Mouse (Mus musculus): ENCODE results near the gene Hykk. TPM values are rescaled to one million over a fixed set of nuclear protein-coding genes. Genes with fewer than 3 reads are reported as not detected.

Hykk gene
- polyA plus RNA-seq, 1 experiment from 2014 or later, result 2.5 TPM

GRCm38 (mm10) chr9:54982401-54982800 lies 65.3 kb downstream of the Hykk start:
- H3K4me3 ChIP-seq, result peak overlapping the region; percentile 48
- 7% methylated on average over 7 of the region's 7 CpGs for WGBS

GRCm38 (mm10) chr9:54990362-54990761 lies 73.3 kb downstream of the Hykk start:
- Histone ChIP-seq H3K4me3 (no peak overlapping the region), H3K27ac (replicated peaks) (no peak overlapping the region), H3K9me3 (no peaks in the 10 kb centered on the region), H3K4me2 (no peak overlapping the region), H3K4me1 (replicated peaks) (no peaks in the 10 kb centered on the region), H3K27me3 (no peaks in the 10 kb centered on the region), H3K36me3 (no peaks in the 10 kb centered on the region), H3K9ac (no peak overlapping the region)
- WGBS, result 81% methylated on average over 3 of the region's 3 CpGs
- no peak for ATAC-seq (ENCODE audit: low FRiP score, low read depth)

More at GRCm38 (mm10) chr9:54982401-54982800, 65.3 kb downstream of the Hykk start:
- Histone ChIP-seq H3K4me2 (peak overlapping the region; percentile 85), H3K27me3 (peaks cover 14% of the 10 kb centered on the region), H3K27ac (replicated peaks) (no peak overlapping the region), H3K4me1 (replicated peaks) (peaks cover 30% of the 10 kb centered on the region), H3K9me3 (no peaks in the 10 kb centered on the region), H3K9ac (no peak overlapping the region), H3K36me3 (no peaks in the 10 kb centered on the region)
- ATAC-seq (ENCODE audit: low FRiP score, low read depth), result no peak

GRCm38 (mm10) chr9:54994381-54994780 lies 77.3 kb downstream of the Hykk start:
- H3K4me2 ChIP-seq, result no peak overlapping the region
- no peaks in the 10 kb centered on the region for H3K36me3 ChIP-seq
- H3K27ac ChIP-seq (replicated peaks), result no peak overlapping the region
- H3K4me1 ChIP-seq (replicated peaks), result no peaks in the 10 kb centered on the region
- H3K9ac ChIP-seq, result no peak overlapping the region
- ATAC-seq (ENCODE audit: low FRiP score, low read depth), result no peak
- H3K9me3 ChIP-seq, result no peaks in the 10 kb centered on the region
- H3K27me3 ChIP-seq, result no peaks in the 10 kb centered on the region
- H3K4me3 ChIP-seq, result no peak overlapping the region
- WGBS, result 41% methylated on average over 3 of the region's 3 CpGs

GRCm38 (mm10) chr9:54995645-54996044 lies 78.6 kb downstream of the Hykk start:
- no peak for ATAC-seq (ENCODE audit: low FRiP score, low read depth)
- H3K27ac ChIP-seq (replicated peaks), result no peak overlapping the region
- no peaks in the 10 kb centered on the region for H3K9me3 ChIP-seq
- WGBS, result 86% methylated on average over 3 of the region's 3 CpGs
- H3K27me3 ChIP-seq, result no peaks in the 10 kb centered on the region
- no peak overlapping the region for H3K4me3 ChIP-seq
- no peak overlapping the region for H3K4me2 ChIP-seq
- no peaks in the 10 kb centered on the region for H3K4me1 ChIP-seq (replicated peaks)
- H3K36me3 ChIP-seq, result no peaks in the 10 kb centered on the region
- H3K9ac ChIP-seq, result no peak overlapping the region

Other genes with a start within 250 kb of the Hykk start
- gene Dnaja4, start 218.4 kb upstream of the Hykk start, polyA plus RNA-seq (2015; fragmentation: Nextera tagmentation; extraction: Ambion mirVana), result 7.5 and 7.6 TPM in 2 replicates
- gene Wdr61, start 182.8 kb upstream of the Hykk start, polyA plus RNA-seq (2015; fragmentation: Nextera tagmentation; extraction: Ambion mirVana), result 88.8 and 94.1 TPM in 2 replicates
- 224 and 240 TPM in 2 replicates for gene Crabp1, start 152.5 kb upstream of the Hykk start, polyA plus RNA-seq (2015; fragmentation: Nextera tagmentation; extraction: Ambion mirVana)
- gene Ireb2, start 53.5 kb upstream of the Hykk start, polyA plus RNA-seq (2015; fragmentation: Nextera tagmentation; extraction: Ambion mirVana), result 35.1 and 35.8 TPM in 2 replicates
- 256 and 262 TPM in 2 replicates for gene Psma4, start 33.5 kb downstream of the Hykk start, polyA plus RNA-seq (2015; fragmentation: Nextera tagmentation; extraction: Ambion mirVana)
- gene AY074887, start 33.7 kb downstream of the Hykk start, polyA plus RNA-seq (2015; fragmentation: Nextera tagmentation; extraction: Ambion mirVana), result 1.1 and 1.4 TPM in 2 replicates
- 4.4 and 4.5 TPM in 2 replicates for gene Chrna5, start 63.6 kb downstream of the Hykk start, polyA plus RNA-seq (2015; fragmentation: Nextera tagmentation; extraction: Ambion mirVana)
- gene Chrna3, start 109.3 kb downstream of the Hykk start, polyA plus RNA-seq (2015; fragmentation: Nextera tagmentation; extraction: Ambion mirVana), result 15.5 and 18.5 TPM in 2 replicates
- gene Chrnb4, start 131.5 kb downstream of the Hykk start, polyA plus RNA-seq (2015; fragmentation: Nextera tagmentation; extraction: Ambion mirVana), result 1.2 and 1.4 TPM in 2 replicates
- gene Ube2q2, start 231.6 kb downstream of the Hykk start, polyA plus RNA-seq (2015; fragmentation: Nextera tagmentation; extraction: Ambion mirVana), result 40.0 and 41.3 TPM in 2 replicates